Mouse (Mus musculus) heart, postnatal 0 days (tissue): ENCODE measurements around the gene Plau.

Experiments
- CTCF ChIP-seq: IDR thresholded peaks from 2 replicates; pipeline ENCODE4 v1.5.1; 2016; ENCODE audit warnings: antibody characterized with exemption, control low read depth, low read depth
- EP300 ChIP-seq: IDR thresholded peaks from 2 replicates; pipeline ENCODE4 v1.6.1; 2016; ENCODE audit warnings: antibody characterized with exemption, low read depth

DNA sequence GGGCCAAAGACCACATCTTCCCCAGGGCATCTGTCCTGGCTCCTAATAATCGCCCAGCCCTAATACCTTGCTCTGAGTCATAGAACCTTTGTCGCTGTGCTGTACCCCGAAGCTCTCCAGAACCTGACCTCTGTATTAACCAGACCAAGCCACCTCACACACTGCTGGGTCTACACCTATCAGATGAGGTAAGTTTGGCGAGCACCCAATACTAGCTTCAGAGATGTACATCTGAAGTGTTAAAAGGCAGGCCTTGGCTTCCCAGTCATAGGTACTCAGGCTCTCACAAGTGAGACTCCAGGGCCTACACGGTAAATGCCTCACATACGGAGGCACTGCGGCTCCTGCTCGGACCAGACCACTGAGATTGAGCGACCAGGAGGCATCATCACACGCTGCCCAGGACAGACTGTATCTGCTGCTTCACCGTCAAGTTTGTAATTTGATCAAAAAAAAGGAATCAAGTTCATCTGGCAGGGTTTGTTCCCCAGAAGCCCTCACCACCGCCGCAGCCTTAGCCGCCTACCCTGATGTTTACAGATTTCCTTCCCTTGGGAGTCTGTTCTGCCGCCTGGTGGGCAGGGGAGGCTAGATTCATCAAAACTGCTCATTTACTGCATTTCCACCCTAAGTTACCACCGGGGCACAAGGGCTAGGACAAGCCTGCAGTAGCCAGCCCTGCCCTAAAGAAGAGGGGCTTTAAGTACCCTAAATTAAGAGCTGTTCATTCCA, 44.8 kb upstream of the Plau start:
- no peak for TF ChIP-seq CTCF
- TF ChIP-seq EP300, result no peak
